Mouse (Mus musculus) MEL (cell line): ENCODE results near the gene Tmem164. TPM values are rescaled to one million over a fixed set of nuclear protein-coding genes. Genes with fewer than 3 reads are reported as not detected.

Source experiments
- DNase-seq: peaks from one replicate; pipeline ENCODE4 v3.0.0; 2011; ENCODE audit warnings: low read depth, low spot score
- H3K27ac ChIP-seq: 2 replicates; pipeline ENCODE4 v1.5.1; 2012; ENCODE audit warnings: low read depth, mild to moderate bottlenecking, control low read depth, low read length, moderate library complexity; ENCODE audit not compliant: control insufficient read depth
- H3K27me3 ChIP-seq, 2 experiments: fragments of 150-350 bp in 1 of 2; sonication (generic) in 1 of 2; 2 replicates each; pipeline ENCODE4 v1.6.1; 2012; ENCODE audit warnings: low read length in 2 of 2, mild to moderate bottlenecking in 2 of 2, improper control_type of control experiment in 1 of 2, moderate library complexity in 1 of 2; ENCODE audit not compliant: insufficient read depth in 2 of 2, control insufficient read depth in 1 of 2
- H3K36me3 ChIP-seq, 2 experiments: 2 replicates each; pipeline ENCODE4 v1.6.1; 2012 to 2014; ENCODE audit warnings: low read length in 2 of 2, improper control_type of control experiment in 1 of 2, inconsistent platforms in 1 of 2, mild to moderate bottlenecking in 1 of 2; ENCODE audit not compliant: insufficient read depth in 2 of 2, control insufficient read depth in 1 of 2
- H3K4me1 ChIP-seq, 2 experiments: fragments of 150-350 bp in 1 of 2; sonication (generic) in 1 of 2; 2 replicates each; pipeline ENCODE4 v1.6.1; 2012; ENCODE audit warnings: low read length in 2 of 2, improper control_type of control experiment in 1 of 2, mild to moderate bottlenecking in 1 of 2; ENCODE audit not compliant: insufficient read depth in 2 of 2, control insufficient read depth in 1 of 2
- H3K4me3 ChIP-seq, 2 experiments: fragments of 150-350 bp in 1 of 2; sonication (generic) in 1 of 2; 2 replicates each; pipeline ENCODE4 v1.5.1; 2012; ENCODE audit warnings: low read depth in 2 of 2, low read length in 2 of 2, mild to moderate bottlenecking in 2 of 2, moderate library complexity in 2 of 2, control low read depth in 1 of 2, improper control_type of control experiment in 1 of 2; ENCODE audit not compliant: control insufficient read depth in 1 of 2, insufficient read depth in 1 of 2
- H3K79me2 ChIP-seq: 2 replicates; pipeline ENCODE4 v1.6.1; 2012; ENCODE audit warnings: mild to moderate bottlenecking, low read length, moderate library complexity; ENCODE audit not compliant: control insufficient read depth, poor library complexity, insufficient read depth
- H3K9ac ChIP-seq: 2 replicates; pipeline ENCODE4 v1.6.1; 2012; ENCODE audit warnings: low read depth, mild to moderate bottlenecking, control low read depth, low read length, moderate library complexity; ENCODE audit not compliant: control insufficient read depth, poor library complexity, severe bottlenecking
- H3K9me3 ChIP-seq: fragments of 150-350 bp; sonication (generic); replicated peaks from 2 replicates; pipeline ENCODE4 v1.6.1; 2012; ENCODE audit warnings: mild to moderate bottlenecking, low read length, improper control_type of control experiment, moderate library complexity; ENCODE audit not compliant: insufficient read depth
- CHD1 ChIP-seq: IDR thresholded peaks from 2 replicates; pipeline ENCODE4 v1.6.1; 2012; ENCODE audit warnings: low read depth, mild to moderate bottlenecking, inconsistent platforms, low read length, improper control_type of control experiment
- CHD2 ChIP-seq: IDR thresholded peaks from 2 replicates; pipeline ENCODE4 v1.6.1; 2011; ENCODE audit warnings: low read length, improper control_type of control experiment
- E2F4 ChIP-seq: IDR thresholded peaks from 2 replicates; pipeline ENCODE4 v1.6.1; 2011; ENCODE audit warnings: low read depth, low read length, improper control_type of control experiment, borderline replicate concordance
- GATA1 ChIP-seq: IDR thresholded peaks from 2 replicates; pipeline ENCODE4 v1.6.1; 2011; ENCODE audit warnings: low read depth, low read length, improper control_type of control experiment
- KAT2A ChIP-seq: conservative IDR thresholded peaks from 2 replicates; pipeline ENCODE4 v1.6.1; 2012; ENCODE audit warnings: low read depth, low read length, improper control_type of control experiment, inconsistent platforms
- MAFK ChIP-seq: IDR thresholded peaks from 2 replicates; pipeline ENCODE4 v1.6.1; 2011; ENCODE audit warnings: low read depth, mild to moderate bottlenecking, low read length, improper control_type of control experiment, borderline replicate concordance
- MAZ ChIP-seq: IDR thresholded peaks from 2 replicates; pipeline ENCODE4 v1.6.1; 2012; ENCODE audit warnings: low read depth, mild to moderate bottlenecking, inconsistent platforms, low read length, improper control_type of control experiment
- MEF2A ChIP-seq: IDR thresholded peaks from 2 replicates; pipeline ENCODE4 v1.6.1; 2014; ENCODE audit warnings: low read depth, mild to moderate bottlenecking, inconsistent platforms, low read length, improper control_type of control experiment; ENCODE audit not compliant: poor library complexity, insufficient replicate concordance, severe bottlenecking; ENCODE audit errors: extremely low read depth
- MYC ChIP-seq: IDR thresholded peaks from 2 replicates; pipeline ENCODE4 v1.6.1; 2011; ENCODE audit warnings: low read depth, mild to moderate bottlenecking, low read length, improper control_type of control experiment, moderate library complexity
- NELFE ChIP-seq: IDR thresholded peaks from 2 replicates; pipeline ENCODE4 v1.6.1; 2011; ENCODE audit warnings: low read depth, low read length, improper control_type of control experiment
- POLR2A ChIP-seq, 2 experiments: IDR thresholded peaks; 2 replicates each; pipeline ENCODE4 v1.6.1; 2011 to 2012; ENCODE audit warnings: low read length in 2 of 2, mild to moderate bottlenecking in 2 of 2, control low read depth in 1 of 2, improper control_type of control experiment in 1 of 2, low read depth in 1 of 2, moderate library complexity in 1 of 2; ENCODE audit not compliant: control insufficient read depth in 1 of 2, insufficient read depth in 1 of 2, poor library complexity in 1 of 2
- RAD21 ChIP-seq: IDR thresholded peaks from 2 replicates; pipeline ENCODE4 v1.6.1; 2011; ENCODE audit warnings: mild to moderate bottlenecking, low read depth, low read length, improper control_type of control experiment
- RCOR1 ChIP-seq: IDR thresholded peaks from 2 replicates; pipeline ENCODE4 v1.6.1; 2012; ENCODE audit warnings: low read depth, mild to moderate bottlenecking, inconsistent platforms, low read length, improper control_type of control experiment
- TCF12 ChIP-seq: IDR thresholded peaks from 2 replicates; pipeline ENCODE4 v1.6.1; 2014; ENCODE audit warnings: low read depth, mild to moderate bottlenecking, inconsistent platforms, low read length, improper control_type of control experiment, moderate library complexity
- USF1 ChIP-seq: IDR thresholded peaks from 2 replicates; pipeline ENCODE4 v1.6.1; 2014; ENCODE audit warnings: low read depth, mild to moderate bottlenecking, inconsistent platforms, low read length, improper control_type of control experiment, moderate library complexity
- USF2 ChIP-seq, 2 experiments: IDR thresholded peaks; 2 replicates each; pipeline ENCODE4 v1.6.1; 2011 to 2012; ENCODE audit warnings: improper control_type of control experiment in 2 of 2, low read length in 2 of 2, borderline replicate concordance in 1 of 2, inconsistent platforms in 1 of 2, low read depth in 1 of 2, mild to moderate bottlenecking in 1 of 2; ENCODE audit not compliant: insufficient read depth in 1 of 2
- ZC3H11A ChIP-seq: IDR thresholded peaks from 2 replicates; pipeline ENCODE4 v1.6.1; 2012; ENCODE audit warnings: low read depth, mild to moderate bottlenecking, inconsistent platforms, low read length, improper control_type of control experiment
- ZKSCAN1 ChIP-seq: IDR thresholded peaks from 2 replicates; pipeline ENCODE4 v1.6.1; 2012; ENCODE audit warnings: low read depth, mild to moderate bottlenecking, inconsistent platforms, low read length, improper control_type of control experiment, moderate library complexity
- ZMIZ1 ChIP-seq: IDR thresholded peaks from 2 replicates; pipeline ENCODE4 v1.6.1; 2012; ENCODE audit warnings: low read depth, mild to moderate bottlenecking, inconsistent platforms, low read length, improper control_type of control experiment, moderate library complexity
- ZNF384 ChIP-seq: IDR thresholded peaks from 2 replicates; pipeline ENCODE4 v1.6.1; 2012; ENCODE audit warnings: low read depth, mild to moderate bottlenecking, inconsistent platforms, low read length, improper control_type of control experiment
- polyA plus RNA-seq, 2 experiments: library from polyadenylated mRNA; stranded (reverse) in 1 of 2; unstranded in 1 of 2; fragments of >175 nt in 1 of 2; fragments of >200 nt in 1 of 2; gene quantifications; 2 replicates each; pipeline versions ENCODE4 v1.2.1 to v1.2.4; 2012; ENCODE audit warnings: low replicate concordance in 2 of 2, low read depth in 1 of 2; ENCODE audit not compliant: insufficient read length in 2 of 2, insufficient read depth in 1 of 2, missing spikeins in 1 of 2
- total RNA-seq: library from RNA; depleted of rRNA; stranded (reverse); fragments of 300-350 nt; gene quantifications from 2 replicates; pipeline ENCODE4 v1.2.3, GENCODE M21; 2012

Tmem164 gene
- total and polyA plus RNA-seq, 3 experiments, result 34.3 to 92.4 (median 72.8) TPM

GRCm38 (mm10) chrX:142769698-142770097, 88.5 kb downstream of the Tmem164 start:
- Histone ChIP-seq H3K27me3 (no peaks in the 10 kb centered on the region), H3K9ac (no peak overlapping the region), H3K4me3 (no peak overlapping the region), H3K27ac (no peak overlapping the region), H3K4me1 (no peaks in the 10 kb centered on the region), H3K9me3 (no peaks in the 10 kb centered on the region), H3K79me2 (no peaks in the 10 kb centered on the region), H3K36me3 (peaks cover 2 to 18% of the 10 kb centered on the region in 2 experiments)
- TF ChIP-seq E2F4, result no peak
- no peak for TF ChIP-seq TCF12
- no peak for DNase-seq

GRCm38 (mm10) chrX:142773658-142774057, 92.5 kb downstream of the Tmem164 start:
- Histone ChIP-seq H3K4me3 (no peak overlapping the region), H3K4me1 (peaks cover 10 to 17% of the 10 kb centered on the region in 2 experiments; a peak in 3 of 4 replicates), H3K27me3 (no peaks in the 10 kb centered on the region), H3K27ac (no peak overlapping the region), H3K9ac (no peak overlapping the region), H3K36me3 (peaks cover 13 to 24% of the 10 kb centered on the region in 2 experiments), H3K9me3 (no peaks in the 10 kb centered on the region), H3K79me2 (no peaks in the 10 kb centered on the region)
- no peak for DNase-seq
- TF ChIP-seq CHD1, result no peak
- TF ChIP-seq RCOR1, result no peak
- no peak for TF ChIP-seq RAD21
- TF ChIP-seq MEF2A, result no peak
- TF ChIP-seq USF1, result no peak
- TF ChIP-seq CHD2, result no peak
- no peak for TF ChIP-seq MAZ
- no peak for TF ChIP-seq ZMIZ1
- no peak for TF ChIP-seq E2F4
- TF ChIP-seq ZC3H11A, result no peak
- no peak for TF ChIP-seq KAT2A
- TF ChIP-seq ZKSCAN1, result no peak
- no peak for TF ChIP-seq NELFE

GRCm38 (mm10) chrX:142776131-142776530, 94.9 kb downstream of the Tmem164 start:
- no peak overlapping the region for H3K9ac ChIP-seq
- peaks cover 16 to 43% of the 10 kb centered on the region in 2 experiments for H3K36me3 ChIP-seq
- H3K4me3 ChIP-seq, result no peak overlapping the region
- TF ChIP-seq E2F4 (no peak), USF1 (no peak), MAFK (no peak), USF2 (IDR thresholded peaks at IDR 0.05; ENCODE audit: borderline replicate concordance in 1 of 2, insufficient read depth in 1 of 2, low read depth in 1 of 2, low read length in 2 of 2) (no peak), POLR2A (IDR thresholded peaks at IDR 0.05; ENCODE audit: control insufficient read depth in 1 of 2, insufficient read depth in 1 of 2, low read depth in 1 of 2, low read length in 2 of 2, poor library complexity in 1 of 2) (no peak), ZKSCAN1 (no peak), MEF2A (no peak), RAD21 (no peak), MAZ (no peak), GATA1 (no peak), MYC (no peak), TCF12 (no peak), ZNF384 (no peak)
- H3K27ac ChIP-seq, result no peak overlapping the region
- H3K79me2 ChIP-seq, result no peaks in the 10 kb centered on the region
- no peaks in the 10 kb centered on the region for H3K9me3 ChIP-seq
- H3K4me1 ChIP-seq, result peaks cover 17 to 24% of the 10 kb centered on the region in 2 experiments
- no peak for DNase-seq
- H3K27me3 ChIP-seq, result no peaks in the 10 kb centered on the region
